Mouse (Mus musculus): ENCODE measurements around the gene Gdf3. TPM values are rescaled to one million over a fixed set of nuclear protein-coding genes. Genes with fewer than 3 reads are reported as not detected.

The Gdf3 gene
- polyA plus RNA-seq, 1 experiment from 2014 or later, result 0.13 TPM

DNA sequence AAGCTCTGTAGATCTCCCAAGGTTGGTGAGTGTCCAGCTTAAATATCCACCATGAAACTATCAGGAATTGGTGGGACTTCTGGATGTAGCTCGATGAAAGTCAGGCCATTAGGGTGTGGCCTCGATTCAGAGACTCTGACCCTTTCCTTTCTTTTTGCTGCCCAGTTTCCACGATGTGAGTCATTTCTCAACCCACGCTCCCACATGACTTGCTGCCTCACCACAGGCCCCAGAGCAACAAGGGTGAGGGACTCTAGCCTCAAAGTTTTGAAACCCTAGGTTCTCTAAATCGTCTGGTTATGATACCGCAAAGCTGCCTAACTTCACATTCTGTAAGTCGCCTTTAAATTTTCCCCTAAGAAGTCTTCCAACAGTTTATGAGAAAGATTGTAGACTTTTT lies 25.4 kb upstream of the Gdf3 start:
- no peaks in the 10 kb centered on the region for H3K27me3 ChIP-seq (ENCODE audit: control insufficient read depth, insufficient read depth, low read length)

DNA sequence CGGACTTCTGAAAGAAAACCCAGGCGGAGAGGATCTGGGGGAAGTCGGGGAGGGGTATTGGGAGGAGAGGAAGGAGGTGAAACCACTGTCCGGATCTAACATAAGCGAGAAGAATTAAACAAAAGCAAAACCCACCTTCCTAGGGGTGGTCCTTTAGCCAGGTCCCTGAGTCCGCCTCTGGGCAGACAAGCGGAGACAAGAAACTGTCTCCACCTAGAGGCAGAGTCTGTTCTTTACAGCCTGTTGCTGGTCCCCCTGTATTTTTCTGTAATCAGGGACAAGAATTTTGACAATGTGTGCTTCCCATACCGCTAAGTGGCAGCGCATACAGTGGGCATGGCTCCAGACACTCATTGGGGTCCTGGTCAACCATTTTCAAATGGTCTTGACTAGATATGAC lies 23.5 kb upstream of the Gdf3 start:
- Histone ChIP-seq H3K9me3 (ENCODE audit: control insufficient read depth, low read length) (no peaks in the 10 kb centered on the region), H3K27me3 (ENCODE audit: control insufficient read depth, insufficient read depth, low read length) (no peaks in the 10 kb centered on the region), H3K4me1 (ENCODE audit: control insufficient read depth, insufficient read depth, low read length) (no peaks in the 10 kb centered on the region), H3K9ac (ENCODE audit: low read length) (no peak overlapping the region), H3K27ac (ENCODE audit: low read depth, low read length) (no peak overlapping the region), H3K36me3 (ENCODE audit: control insufficient read depth, insufficient read depth, low read length) (no peaks in the 10 kb centered on the region), H3K4me2 (ENCODE audit: low read depth) (no peak overlapping the region), H3K4me3 (ENCODE audit: low read depth, low read length) (no peak overlapping the region)
- no peak for DNase-seq (ENCODE audit: low spot score)
- 56% methylated on average over 9 of the region's 9 CpGs for WGBS
- ATAC-seq (ENCODE audit: insufficient read depth, low FRiP score, low TSS enrichment), result no peak

More for the DNA sequence above, 25.4 kb upstream of the Gdf3 start:
- DNase-seq (ENCODE audit: low spot score), result no peak
- Histone ChIP-seq H3K27ac (ENCODE audit: low read depth, low read length) (no peak overlapping the region), H3K9ac (ENCODE audit: low read length) (no peak overlapping the region), H3K4me3 (ENCODE audit: low read depth, low read length) (no peak overlapping the region), H3K36me3 (ENCODE audit: control insufficient read depth, insufficient read depth, low read length) (no peaks in the 10 kb centered on the region), H3K4me1 (ENCODE audit: control insufficient read depth, insufficient read depth, low read length) (no peaks in the 10 kb centered on the region), H3K9me3 (ENCODE audit: control insufficient read depth, low read length) (no peaks in the 10 kb centered on the region), H3K4me2 (ENCODE audit: low read depth) (no peak overlapping the region)
- ATAC-seq (ENCODE audit: insufficient read depth, low FRiP score, low TSS enrichment), result no peak
- 87% methylated on average over 7 of the region's 7 CpGs for WGBS

DNA sequence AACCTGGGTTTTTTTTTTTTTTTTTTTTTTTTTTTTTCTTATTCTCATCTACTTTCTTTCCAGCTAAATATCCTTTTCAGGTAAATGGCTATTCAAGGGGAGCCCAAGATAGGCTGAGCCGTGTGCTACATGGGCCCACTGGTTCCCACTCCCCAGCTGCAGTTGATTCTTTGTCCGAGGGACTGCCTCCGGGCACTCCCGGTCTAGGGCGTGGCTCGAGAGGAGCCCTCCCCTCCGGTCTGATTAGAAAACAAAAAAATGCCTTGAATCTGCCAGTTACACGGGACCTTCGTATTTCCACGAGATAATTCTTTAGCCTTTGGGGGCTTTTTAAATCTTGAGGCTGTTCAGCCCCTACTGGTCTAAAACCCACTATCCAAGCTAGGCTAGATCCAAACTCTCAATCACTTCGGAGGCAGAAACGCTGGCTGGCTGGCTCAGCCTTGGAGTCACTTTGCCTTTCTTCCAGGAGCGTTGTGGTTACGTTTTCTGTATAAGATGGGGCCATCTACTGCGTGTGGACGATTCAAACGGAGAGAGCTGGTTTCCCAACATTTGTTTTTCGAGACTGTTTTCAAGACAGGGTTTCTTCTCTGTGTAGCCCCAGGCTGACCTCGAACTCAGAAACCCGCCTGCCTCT lies 17.7 kb upstream of the Gdf3 start:
- no peak overlapping the region for H3K27ac ChIP-seq (ENCODE audit: low read depth, low read length)
- DNase-seq (ENCODE audit: low spot score) (no peak), ATAC-seq (ENCODE audit: insufficient read depth, low FRiP score, low TSS enrichment) (no peak)
- H3K9me3 ChIP-seq (ENCODE audit: control insufficient read depth, low read length), result no peaks in the 10 kb centered on the region
- H3K9ac ChIP-seq (ENCODE audit: low read length), result no peak overlapping the region
- H3K4me2 ChIP-seq (ENCODE audit: low read depth), result no peak overlapping the region
- H3K4me3 ChIP-seq (ENCODE audit: low read depth, low read length), result no peak overlapping the region
- no peaks in the 10 kb centered on the region for H3K4me1 ChIP-seq (ENCODE audit: control insufficient read depth, insufficient read depth, low read length)
- 39% methylated on average over 20 of the region's 20 CpGs for WGBS
- no peaks in the 10 kb centered on the region for H3K36me3 ChIP-seq (ENCODE audit: control insufficient read depth, insufficient read depth, low read length)
- H3K27me3 ChIP-seq (ENCODE audit: control insufficient read depth, insufficient read depth, low read length), result 0 out of 2 replicates have a peak, but pooled peaks cover 2% of the 10 kb centered on the region

DNA sequence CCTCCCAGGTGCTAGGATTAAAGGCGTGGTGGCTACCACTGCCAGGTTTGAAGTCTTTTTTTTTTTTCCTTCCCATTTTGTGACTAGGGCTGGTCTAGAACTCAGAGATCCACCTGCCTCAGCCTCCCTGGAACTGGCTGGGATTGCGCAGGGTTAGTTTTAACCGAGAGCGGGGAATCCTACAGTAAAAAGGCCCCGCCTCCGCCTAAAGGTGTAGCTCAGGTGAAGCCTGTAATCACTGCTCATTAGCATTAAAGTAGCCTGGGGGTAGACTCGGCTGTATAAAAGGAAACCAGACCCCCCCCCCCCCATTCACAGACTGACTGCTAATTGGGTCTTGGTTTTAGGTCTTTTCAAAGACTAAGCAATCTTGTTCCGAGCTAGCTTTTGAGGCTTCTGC lies 16.2 kb upstream of the Gdf3 start, which contains the start of gene Dppa3:
Dppa3 (plus strand) TSS at position 301 of the 400 bp plus-strand sequence.
- no peak within 1 kb of the TSS for H3K4me2 ChIP-seq (ENCODE audit: low read depth)
- no peak within 1 kb of the TSS for H3K27ac ChIP-seq (ENCODE audit: low read depth, low read length)
- WGBS, result 86% methylated on average over 8 of the region's 8 CpGs
- DNase-seq (ENCODE audit: low spot score) (no peak), ATAC-seq (ENCODE audit: insufficient read depth, low FRiP score, low TSS enrichment) (no peak)
- no peak within 1 kb of the TSS for H3K9ac ChIP-seq (ENCODE audit: low read length)
- H3K9me3 ChIP-seq (ENCODE audit: control insufficient read depth, low read length), result no peaks in the 10 kb centered on the region
- H3K36me3 ChIP-seq (ENCODE audit: control insufficient read depth, insufficient read depth, low read length), result no peaks in the 10 kb centered on the region
- H3K27me3 ChIP-seq (ENCODE audit: control insufficient read depth, insufficient read depth, low read length), result 0 out of 2 replicates have a peak, but pooled peaks cover 2% of the 10 kb centered on the region
- no peak within 1 kb of the TSS for H3K4me3 ChIP-seq (ENCODE audit: low read depth, low read length)
- no peaks in the 10 kb centered on the region for H3K4me1 ChIP-seq (ENCODE audit: control insufficient read depth, insufficient read depth, low read length)

DNA sequence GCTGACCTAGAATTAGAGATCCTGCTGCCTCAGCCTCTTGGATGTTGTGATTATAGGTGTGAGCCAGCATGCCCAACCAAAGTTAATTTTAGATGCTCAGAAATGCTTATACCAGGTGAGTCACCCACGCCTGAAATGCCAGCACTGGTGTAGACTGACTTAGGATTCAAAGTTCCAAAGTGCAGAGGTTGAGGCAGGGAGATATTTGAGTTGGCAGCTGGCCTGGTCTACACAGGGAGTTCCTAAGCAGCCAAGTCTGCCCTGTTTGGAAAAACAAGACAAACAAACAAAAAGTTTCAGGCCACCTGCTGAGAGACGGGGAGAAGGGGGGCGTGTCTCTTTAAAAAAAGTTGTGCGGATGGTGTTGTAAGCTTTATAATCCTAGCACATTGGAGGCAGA lies 15.3 kb upstream of the Gdf3 start:
- no peaks in the 10 kb centered on the region for H3K4me1 ChIP-seq (ENCODE audit: control insufficient read depth, insufficient read depth, low read length)
- WGBS, result 88% methylated on average over 4 of the region's 4 CpGs
- no peak overlapping the region for H3K27ac ChIP-seq (ENCODE audit: low read depth, low read length)
- no peak overlapping the region for H3K4me2 ChIP-seq (ENCODE audit: low read depth)
- H3K9ac ChIP-seq (ENCODE audit: low read length), result no peak overlapping the region
- H3K36me3 ChIP-seq (ENCODE audit: control insufficient read depth, insufficient read depth, low read length), result no peaks in the 10 kb centered on the region
- DNase-seq (ENCODE audit: low spot score) (no peak), ATAC-seq (ENCODE audit: insufficient read depth, low FRiP score, low TSS enrichment) (no peak)
- H3K4me3 ChIP-seq (ENCODE audit: low read depth, low read length), result no peak overlapping the region
- H3K27me3 ChIP-seq (ENCODE audit: control insufficient read depth, insufficient read depth, low read length), result 0 out of 2 replicates have a peak, but pooled peaks cover 2% of the 10 kb centered on the region
- no peaks in the 10 kb centered on the region for H3K9me3 ChIP-seq (ENCODE audit: control insufficient read depth, low read length)

DNA sequence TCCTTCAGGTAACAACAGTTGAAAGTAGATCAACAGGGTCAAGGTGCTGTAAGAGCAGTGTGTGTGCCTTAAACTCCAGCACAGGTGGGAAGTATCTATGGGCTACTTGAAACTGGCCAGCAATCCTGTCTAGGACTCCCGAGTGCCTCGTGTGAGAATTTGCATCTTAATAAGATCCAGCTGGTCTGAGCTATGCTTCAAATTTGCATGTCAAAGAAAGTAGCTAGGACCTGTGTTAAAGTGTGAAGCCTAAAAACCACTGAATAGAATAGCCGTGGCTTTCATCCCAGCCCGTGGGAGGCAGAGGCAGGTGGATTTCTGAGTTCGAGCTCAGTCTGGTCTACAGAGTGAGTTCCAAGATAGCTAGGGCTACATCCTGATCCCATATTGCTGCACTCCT lies 14.6 kb upstream of the Gdf3 start:
- Histone ChIP-seq H3K27ac (ENCODE audit: low read depth, low read length) (no peak overlapping the region), H3K9ac (ENCODE audit: low read length) (no peak overlapping the region), H3K27me3 (ENCODE audit: control insufficient read depth, insufficient read depth, low read length) (0 out of 2 replicates have a peak, but pooled peaks cover 2% of the 10 kb centered on the region), H3K4me2 (ENCODE audit: low read depth) (no peak overlapping the region), H3K9me3 (ENCODE audit: control insufficient read depth, low read length) (no peaks in the 10 kb centered on the region), H3K4me1 (ENCODE audit: control insufficient read depth, insufficient read depth, low read length) (no peaks in the 10 kb centered on the region), H3K4me3 (ENCODE audit: low read depth, low read length) (no peak overlapping the region), H3K36me3 (ENCODE audit: control insufficient read depth, insufficient read depth, low read length) (no peaks in the 10 kb centered on the region)
- DNase-seq (ENCODE audit: low spot score), result no peak
- ATAC-seq (ENCODE audit: insufficient read depth, low FRiP score, low TSS enrichment), result no peak
- WGBS, result 46% methylated on average over 5 of the region's 5 CpGs

DNA sequence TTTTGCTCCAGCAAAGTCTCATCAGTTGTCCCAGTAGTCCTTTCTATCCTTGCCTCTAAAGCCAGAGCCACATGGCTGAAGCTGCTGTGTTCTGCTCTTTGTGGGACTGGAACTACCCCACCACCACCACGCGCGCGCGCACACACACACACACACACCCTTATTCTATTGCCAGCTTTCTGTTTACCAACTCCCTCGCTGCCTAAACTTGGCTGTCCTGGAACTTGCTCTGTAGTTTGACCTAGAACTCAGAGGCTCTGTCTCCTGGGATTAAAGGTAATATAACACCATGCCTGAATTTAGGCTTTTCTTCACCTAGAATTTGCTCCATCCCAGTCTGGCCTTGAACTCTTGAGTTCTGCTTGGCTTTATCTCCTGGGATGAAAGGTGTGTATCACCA lies 11.2 kb upstream of the Gdf3 start:
- no peak overlapping the region for H3K4me2 ChIP-seq (ENCODE audit: low read depth)
- no peaks in the 10 kb centered on the region for H3K36me3 ChIP-seq (ENCODE audit: control insufficient read depth, insufficient read depth, low read length)
- 84% methylated on average over 6 of the region's 6 CpGs for WGBS
- no peaks in the 10 kb centered on the region for H3K27me3 ChIP-seq (ENCODE audit: control insufficient read depth, insufficient read depth, low read length)
- H3K4me3 ChIP-seq (ENCODE audit: low read depth, low read length), result no peak overlapping the region
- no peak overlapping the region for H3K27ac ChIP-seq (ENCODE audit: low read depth, low read length)
- no peak for ATAC-seq (ENCODE audit: insufficient read depth, low FRiP score, low TSS enrichment)
- H3K9ac ChIP-seq (ENCODE audit: low read length), result no peak overlapping the region
- DNase-seq (ENCODE audit: low spot score), result no peak
- H3K4me1 ChIP-seq (ENCODE audit: control insufficient read depth, insufficient read depth, low read length), result no peaks in the 10 kb centered on the region
- H3K9me3 ChIP-seq (ENCODE audit: control insufficient read depth, low read length), result no peaks in the 10 kb centered on the region

DNA sequence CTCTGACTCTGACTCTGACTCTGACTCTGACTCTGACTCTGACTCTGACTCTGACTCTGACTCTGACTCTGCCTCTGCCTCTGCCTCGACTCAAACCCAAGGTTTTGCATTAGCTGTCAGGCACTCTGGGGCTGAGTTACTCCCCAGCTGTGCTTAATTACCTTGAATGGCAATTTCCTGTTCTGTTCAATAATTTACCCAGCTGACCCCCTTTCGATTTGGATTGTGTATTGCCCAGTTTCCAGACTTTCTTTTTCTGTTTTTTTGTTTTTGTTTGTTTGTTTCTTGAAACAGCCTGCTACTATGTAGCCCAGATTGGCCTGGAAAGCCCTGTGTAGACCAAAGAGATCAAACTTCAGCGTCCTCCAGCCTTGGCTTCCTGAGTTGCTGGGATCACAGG lies 6.1 kb upstream of the Gdf3 start:
- no peak overlapping the region for H3K4me3 ChIP-seq (ENCODE audit: low read depth, low read length)
- no peak for ATAC-seq (ENCODE audit: insufficient read depth, low FRiP score, low TSS enrichment)
- 69% methylated on average over 3 of the region's 3 CpGs for WGBS
- H3K4me1 ChIP-seq (ENCODE audit: control insufficient read depth, insufficient read depth, low read length), result no peaks in the 10 kb centered on the region
- no peak overlapping the region for H3K27ac ChIP-seq (ENCODE audit: low read depth, low read length)
- no peak for DNase-seq (ENCODE audit: low spot score)
- H3K4me2 ChIP-seq (ENCODE audit: low read depth), result no peak overlapping the region
- H3K9ac ChIP-seq (ENCODE audit: low read length), result no peak overlapping the region
- H3K27me3 ChIP-seq (ENCODE audit: control insufficient read depth, insufficient read depth, low read length), result no peaks in the 10 kb centered on the region
- no peaks in the 10 kb centered on the region for H3K36me3 ChIP-seq (ENCODE audit: control insufficient read depth, insufficient read depth, low read length)
- H3K9me3 ChIP-seq (ENCODE audit: control insufficient read depth, low read length), result no peaks in the 10 kb centered on the region

DNA sequence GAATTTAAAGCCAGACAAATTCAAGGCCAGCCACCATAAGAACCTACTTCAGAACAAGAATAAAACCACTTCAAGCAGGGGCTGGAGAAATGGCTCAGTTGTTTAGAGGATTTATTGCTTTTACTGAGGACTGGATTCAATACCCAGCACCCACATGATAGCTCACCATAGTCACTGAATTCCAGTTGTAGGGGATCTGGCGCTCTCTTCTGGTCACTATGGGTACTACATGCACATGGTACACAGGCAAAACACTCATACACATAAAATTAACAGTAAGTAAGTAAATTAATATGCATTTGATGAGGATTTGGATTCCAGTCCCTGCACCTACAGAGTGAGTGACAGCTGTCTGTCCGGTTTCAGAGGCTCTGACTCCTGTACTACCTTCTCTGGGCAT lies 4.2 kb upstream of the Gdf3 start:
- ATAC-seq (ENCODE audit: insufficient read depth, low FRiP score, low TSS enrichment) (no peak), DNase-seq (ENCODE audit: low spot score) (no peak)
- WGBS, result 60% methylated on average over 2 of the region's 2 CpGs
- Histone ChIP-seq H3K9ac (ENCODE audit: low read length) (no peak overlapping the region), H3K4me1 (ENCODE audit: control insufficient read depth, insufficient read depth, low read length) (no peaks in the 10 kb centered on the region), H3K27ac (ENCODE audit: low read depth, low read length) (no peak overlapping the region), H3K4me3 (ENCODE audit: low read depth, low read length) (no peak overlapping the region), H3K4me2 (ENCODE audit: low read depth) (no peak overlapping the region), H3K27me3 (ENCODE audit: control insufficient read depth, insufficient read depth, low read length) (no peaks in the 10 kb centered on the region), H3K9me3 (ENCODE audit: control insufficient read depth, low read length) (no peaks in the 10 kb centered on the region), H3K36me3 (ENCODE audit: control insufficient read depth, insufficient read depth, low read length) (no peaks in the 10 kb centered on the region)

All from neural tube, embryonic 11.5 days (tissue).